Mouse (Mus musculus): ENCODE measurements around the gene Wdr20rt. TPM values are rescaled to one million over a fixed set of nuclear protein-coding genes. Genes with fewer than 3 reads are reported as not detected.

The Wdr20rt gene
- polyA plus RNA-seq, 1 experiment: not detected

DNA sequence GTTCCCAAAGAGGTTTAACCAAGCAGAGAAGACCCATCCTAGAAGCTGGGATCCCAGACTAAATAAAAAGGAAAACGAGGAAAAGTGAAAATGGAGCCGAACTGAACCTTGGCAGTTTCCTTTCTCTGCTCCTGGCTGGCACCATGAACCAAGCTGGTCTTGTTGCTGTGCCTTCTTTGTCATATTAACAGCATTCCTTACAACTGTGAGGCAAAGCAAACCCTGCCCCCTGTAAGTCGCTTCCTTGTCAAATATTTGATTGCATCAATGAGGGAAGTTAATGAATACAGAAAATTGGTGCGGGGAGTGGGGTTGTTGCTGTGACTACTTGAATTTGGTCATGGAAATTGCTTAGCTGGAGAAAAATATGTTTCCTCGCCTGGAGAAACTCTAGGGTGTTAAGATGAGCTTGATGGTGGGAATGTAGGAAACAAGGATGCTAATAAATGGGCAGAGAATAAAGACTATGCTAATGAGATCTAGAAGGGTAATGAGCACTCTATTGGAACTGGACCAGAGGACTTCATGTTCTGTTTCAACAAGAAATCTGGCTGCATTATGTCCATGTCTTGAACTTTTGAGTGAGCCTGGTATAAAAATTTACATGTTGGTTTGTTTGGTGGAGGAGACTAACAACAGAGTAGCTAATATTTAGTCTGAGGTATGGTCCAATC lies 43.1 kb downstream of the Wdr20rt start:
- H3K4me1 ChIP-seq (ENCODE audit: control insufficient read depth, insufficient read depth, insufficient read length, low read length): no peaks in the 10 kb centered on the region
- no peak overlapping the region for H3K27ac ChIP-seq (replicated peaks; ENCODE audit: low read depth, low read length)
- no peak overlapping the region for H3K4me3 ChIP-seq (ENCODE audit: insufficient read depth, low read depth, low read length)

DNA sequence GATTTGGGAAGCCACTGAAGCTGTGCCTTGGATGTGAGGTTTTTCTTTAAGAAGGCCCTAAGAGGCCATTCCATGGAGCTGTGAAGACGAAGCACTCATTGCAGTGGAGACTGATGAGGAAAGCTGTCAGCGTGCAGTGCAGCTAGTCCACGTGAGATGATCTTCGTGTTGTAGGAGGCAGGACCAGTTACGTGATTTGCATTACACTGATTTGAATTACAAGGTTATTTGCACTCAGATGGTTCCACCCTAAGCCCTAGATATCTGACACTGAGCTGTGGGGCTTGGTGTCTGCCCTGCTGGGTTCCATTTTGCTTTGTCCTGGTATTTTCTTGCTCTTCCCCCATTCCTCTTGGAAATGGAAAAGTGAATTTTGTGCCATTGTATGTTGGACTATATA lies 44.1 kb downstream of the Wdr20rt start:
- no peak overlapping the region for H3K27ac ChIP-seq (replicated peaks; ENCODE audit: low read depth, low read length)
- no peaks in the 10 kb centered on the region for H3K4me1 ChIP-seq (ENCODE audit: control insufficient read depth, insufficient read depth, insufficient read length, low read length)
- H3K4me3 ChIP-seq (ENCODE audit: insufficient read depth, low read depth, low read length): no peak overlapping the region

DNA sequence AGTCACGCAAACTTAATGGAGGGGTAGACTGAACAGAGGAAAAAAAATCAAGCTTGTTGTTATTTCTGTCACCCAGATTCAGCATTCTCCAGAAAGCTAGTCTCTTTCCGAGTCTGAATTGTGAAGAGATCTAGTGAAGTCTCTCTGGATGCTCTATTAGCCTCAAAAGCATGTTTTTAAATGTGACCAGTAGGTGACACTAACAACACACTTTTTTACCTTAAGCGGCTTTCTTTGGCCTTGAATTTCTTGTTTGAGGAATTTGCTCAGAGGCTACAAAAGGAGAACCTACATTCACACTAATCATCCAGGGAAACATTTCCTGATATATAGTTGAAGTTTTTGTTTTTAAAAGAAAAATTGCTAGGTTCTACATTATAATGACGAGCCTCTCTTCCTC lies 48.5 kb downstream of the Wdr20rt start:
- H3K4me3 ChIP-seq (ENCODE audit: insufficient read depth, low read depth, low read length): no peak overlapping the region
- H3K4me1 ChIP-seq (ENCODE audit: control insufficient read depth, insufficient read depth, insufficient read length, low read length): no peaks in the 10 kb centered on the region
- no peak overlapping the region for H3K27ac ChIP-seq (replicated peaks; ENCODE audit: low read depth, low read length)

Other genes with a start within 250 kb of the Wdr20rt start
- gene Prpf39, start 189.2 kb upstream of the Wdr20rt start, polyA plus RNA-seq (2012; ENCODE audit: insufficient read depth, insufficient read length, missing spikeins): 13.0 and 14.0 TPM in 2 replicates
- gene Fkbp3, start 151.5 kb upstream of the Wdr20rt start, polyA plus RNA-seq (2012; ENCODE audit: insufficient read depth, insufficient read length, missing spikeins): 136 and 207 TPM in 2 replicates
- gene Fancm, start 149.9 kb upstream of the Wdr20rt start, polyA plus RNA-seq (2012; ENCODE audit: insufficient read depth, insufficient read length, missing spikeins): 7.4 and 8.1 TPM in 2 replicates
- not detected in 2 replicates for gene Mis18bp1, start 52.9 kb upstream of the Wdr20rt start, polyA plus RNA-seq (2012; ENCODE audit: insufficient read depth, insufficient read length, missing spikeins)

Measured in brown adipose tissue, adult 24 weeks (tissue).